Mouse (Mus musculus): ENCODE data around the gene Tmem14c. TPM values are rescaled to one million over a fixed set of nuclear protein-coding genes. Genes with fewer than 3 reads are reported as not detected.
"Not testable (repeated sequence)": the region's sequence is repeated elsewhere in the genome, so short reads cannot be mapped to it uniquely, and the experiment has no call there.

The Tmem14c gene
- total RNA-seq, 2 experiments from 2014 or later, result 66.9 to 86.2 TPM

- TF ChIP-seq CTCF (IDR thresholded peaks at IDR 0.05), result no peak
- Histone ChIP-seq H3K27ac (no peak overlapping the region), H3K4me3 (no peak overlapping the region)
- no peak for DNase-seq
- intact Hi-C loops (cut with DNase I), result no loop called here
These were observed 27.7 kb upstream of the Tmem14c start for GRCm38 (mm10) chr13:40988418-40988817.

- Histone ChIP-seq H3K27ac (no peak overlapping the region), H3K4me3 (no peak overlapping the region)
- DNase-seq, result no peak
- intact Hi-C loops (cut with DNase I), result no loop called here
- no peak for TF ChIP-seq CTCF (IDR thresholded peaks at IDR 0.05)
These were observed 21.4 kb upstream of the Tmem14c start for GRCm38 (mm10) chr13:40994487-40995263.

- intact Hi-C loops (cut with DNase I); H3K27ac ChIP-seq; DNase-seq; H3K4me3 ChIP-seq: not testable (repeated sequence)
These were observed 17.6 kb upstream of the Tmem14c start for GRCm38 (mm10) chr13:40998537-40998936.

GRCm38 (mm10) chr13:41000140-41000925, 15.8 kb upstream of the Tmem14c start:
- intact Hi-C loops (cut with DNase I), result no loop called here
- Histone ChIP-seq H3K27ac (peak overlapping the region; percentile 98), H3K4me3 (peak overlapping the region; percentile 81)
- peak; percentile 43 for TF ChIP-seq CTCF (IDR thresholded peaks at IDR 0.05)
- DNase-seq, result peak; percentile 51

- intact Hi-C loops (cut with DNase I), result no loop called here
- no peak for TF ChIP-seq CTCF (IDR thresholded peaks at IDR 0.05)
- Histone ChIP-seq H3K27ac (peak within 1 kb of the TSS; percentile 98), H3K4me3 (peak within 1 kb of the TSS; percentile 81)
- peak; percentile 95 for DNase-seq
These were observed 15.0 kb upstream of the Tmem14c start, which contains the start of gene Pak1ip1 for GRCm38 (mm10) chr13:41000926-41001639. Gene Pak1ip1 (plus strand): TSS chr13:41001023.

- intact Hi-C loops (cut with DNase I), result no loop called here
- DNase-seq, result no peak
- peak overlapping the region; percentile 81 for H3K4me3 ChIP-seq
- H3K27ac ChIP-seq, result no peak overlapping the region; the same call in 1 of the 2 replicates
- TF ChIP-seq CTCF (IDR thresholded peaks at IDR 0.05), result no peak
These were observed 14.1 kb upstream of the Tmem14c start for GRCm38 (mm10) chr13:41002001-41002400.

GRCm38 (mm10) chr13:41006244-41006643, 9.8 kb upstream of the Tmem14c start:
- H3K27ac ChIP-seq, result no peak overlapping the region
- H3K4me3 ChIP-seq, result no peak overlapping the region
- no peak for TF ChIP-seq CTCF (IDR thresholded peaks at IDR 0.05)
- intact Hi-C loops (cut with DNase I), result no loop called here
- DNase-seq, result no peak

GRCm38 (mm10) chr13:41008271-41008670, 7.8 kb upstream of the Tmem14c start:
- no peak for DNase-seq

GRCm38 (mm10) chr13:41008946-41009345, 7.1 kb upstream of the Tmem14c start:
- Histone ChIP-seq H3K27ac (no peak overlapping the region), H3K4me3 (no peak overlapping the region)
- intact Hi-C loops (cut with DNase I), result no loop called here
- DNase-seq, result no peak
- TF ChIP-seq CTCF (IDR thresholded peaks at IDR 0.05), result no peak

More at GRCm38 (mm10) chr13:41008271-41008670, 7.8 kb upstream of the Tmem14c start:
- intact Hi-C loops (cut with DNase I), result no loop called here
- Histone ChIP-seq H3K27ac (no peak overlapping the region), H3K4me3 (no peak overlapping the region)
- TF ChIP-seq CTCF (IDR thresholded peaks at IDR 0.05), result no peak

- no peak for DNase-seq
- H3K27ac ChIP-seq, result peak overlapping the region; percentile 97
- intact Hi-C loops (cut with DNase I), result loop anchor here (10.0 kb wide), 1 partner anchor 228 kb away; the partner anchor contains the start of gene Smim13
- TF ChIP-seq CTCF (IDR thresholded peaks at IDR 0.05), result no peak
- peak overlapping the region; percentile 92 for H3K4me3 ChIP-seq
These were observed 809 bp downstream of the Tmem14c start for GRCm38 (mm10) chr13:41016797-41017405.

GRCm38 (mm10) chr13:41017832-41018231, 1.7 kb downstream of the Tmem14c start:
- intact Hi-C loops (cut with DNase I), result loop anchor here (10.0 kb wide), 1 partner anchor 227 kb away; the partner anchor contains the start of gene Smim13
- Histone ChIP-seq H3K4me3 (no peak overlapping the region; the same call in 1 of the 2 replicates), H3K27ac (no peak overlapping the region)
- DNase-seq, result no peak
- TF ChIP-seq CTCF (IDR thresholded peaks at IDR 0.05), result no peak

- intact Hi-C loops (cut with DNase I), result loop anchor here (10.0 kb wide), 1 partner anchor 227 kb away; the partner anchor contains the start of gene Smim13
- no peak for TF ChIP-seq CTCF (IDR thresholded peaks at IDR 0.05)
- Histone ChIP-seq H3K27ac (no peak overlapping the region), H3K4me3 (no peak overlapping the region)
- no peak for DNase-seq
These were observed 2.1 kb downstream of the Tmem14c start for GRCm38 (mm10) chr13:41018236-41018635.
